Mouse (Mus musculus) olfactory bulb, adult 2 months (tissue): ENCODE measurements around the gene Gm14085. TPM values are rescaled to one million over a fixed set of nuclear protein-coding genes. Genes with fewer than 3 reads are reported as not detected.
"Not testable (repeated sequence)": the region's sequence is repeated elsewhere in the genome, so short reads cannot be mapped to it uniquely, and the experiment has no call there.

Experiments
- H3K27ac ChIP-seq: fragments of 200-500 bp; 2 replicates; pipeline ENCODE4 v1.5.1; 2012; ENCODE audit warnings: low read depth, low read length; ENCODE audit not compliant: insufficient read depth
- H3K4me1 ChIP-seq: fragments of 200-500 bp; 2 replicates; pipeline ENCODE4 v1.6.1; 2012; ENCODE audit warnings: low read length; ENCODE audit not compliant: control insufficient read depth, insufficient read depth
- H3K4me3 ChIP-seq: fragments of 200-500 bp; 2 replicates; pipeline ENCODE4 v1.5.1; 2012; ENCODE audit warnings: mild to moderate bottlenecking, low read depth, low read length, moderate library complexity; ENCODE audit not compliant: insufficient read depth
- CTCF ChIP-seq: fragments of 200-500 bp; IDR thresholded peaks from 2 replicates; pipeline ENCODE4 v1.5.1; 2012; ENCODE audit warnings: low read depth, mild to moderate bottlenecking, low read length, moderate library complexity; ENCODE audit not compliant: insufficient read depth
- POLR2A ChIP-seq: fragments of 200-500 bp; IDR thresholded peaks from 2 replicates; pipeline ENCODE4 v1.6.1; 2012; ENCODE audit warnings: mild to moderate bottlenecking, low read depth, low read length, moderate library complexity; ENCODE audit not compliant: insufficient read depth
- WGBS: fragments of 180-500 bp; shearing (Covaris S2); methylation state at CpG from one replicate; pipeline ENCODE4 v1.1.7; 2018; 5-methylcytosine and 5-hydroxymethylcytosine counted together
- polyA plus RNA-seq: library from polyadenylated mRNA; stranded (reverse); fragments of >200 nt; gene quantifications from 2 replicates; pipeline ENCODE4 v1.2.4, GENCODE M21; 2012; ENCODE audit warnings: low replicate concordance; ENCODE audit not compliant: missing spikeins, insufficient read depth, insufficient read length

The Gm14085 gene
- not detected in 2 replicates for polyA plus RNA-seq

GRCm38 (mm10) chr2:122484641-122485040 lies at the start of gene Gm14085:
Gene Gm14085 (plus strand): TSS chr2:122484941.
- Histone ChIP-seq H3K4me1 (no peaks in the 10 kb centered on the region), H3K4me3 (no peak within 1 kb of the TSS), H3K27ac (no peak within 1 kb of the TSS)
- TF ChIP-seq CTCF (no peak), POLR2A (no peak)
- 97% methylated on average over 1 of the region's 1 CpGs for WGBS

DNA sequence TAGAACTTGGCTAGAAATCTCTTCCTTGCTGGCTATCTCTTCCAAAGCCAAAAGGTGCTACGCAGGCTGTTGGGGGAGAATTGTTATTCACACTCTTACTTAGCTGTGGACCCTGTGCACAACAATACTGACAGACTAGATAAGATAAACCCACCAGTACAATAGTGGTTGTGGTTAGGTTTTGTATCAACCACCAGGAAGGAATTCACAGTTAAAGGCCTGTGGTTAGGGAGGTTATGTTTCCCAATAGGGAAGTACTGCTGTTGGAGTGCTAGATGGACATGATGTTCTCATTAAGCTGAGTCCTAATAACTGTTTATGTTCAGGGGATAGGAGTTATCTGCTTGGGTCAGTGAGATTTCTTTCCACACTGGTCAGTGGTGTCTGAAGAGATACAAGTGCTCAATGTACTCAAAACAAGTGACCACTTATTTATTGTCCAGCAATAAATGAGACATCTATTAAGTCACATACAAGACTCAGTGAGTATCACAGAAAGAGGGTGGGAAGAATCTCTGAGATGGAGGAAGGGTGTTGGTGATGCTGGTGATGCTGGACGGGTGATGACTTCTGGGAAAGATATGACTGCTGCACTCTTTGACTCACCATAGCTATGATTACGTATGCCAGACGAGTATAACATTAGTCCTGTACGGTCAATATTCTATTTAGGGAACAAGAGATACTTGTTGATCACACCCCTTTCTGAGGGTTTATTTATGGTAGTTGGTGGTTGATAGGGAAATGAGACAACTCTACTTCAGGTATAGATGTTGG lies 45.8 kb upstream of the Gm14085 start:
- not testable (repeated sequence) for H3K4me3 ChIP-seq, H3K4me1 ChIP-seq, H3K27ac ChIP-seq
- 93% methylated on average over 5 of the region's 5 CpGs for WGBS

DNA sequence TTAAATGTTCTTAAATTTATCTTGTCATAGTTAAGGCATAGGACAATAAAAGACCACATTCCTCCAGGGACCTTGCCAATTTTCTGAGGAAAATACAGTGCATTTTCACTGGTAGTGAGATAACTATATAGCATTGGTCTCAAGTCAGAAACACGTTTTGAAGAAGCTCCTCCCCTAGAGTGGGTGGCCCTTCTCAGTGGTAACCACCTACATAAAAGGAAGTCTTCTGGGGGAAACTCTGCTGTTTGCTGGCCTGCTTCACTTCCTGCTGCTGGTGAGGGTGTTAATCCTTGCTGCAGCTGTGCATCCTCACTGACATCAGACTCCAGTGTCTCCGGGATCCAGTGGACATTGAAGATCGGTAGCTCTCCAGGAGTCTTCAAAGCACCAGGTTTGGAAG lies 44.2 kb upstream of the Gm14085 start:
- not testable (repeated sequence) for H3K4me1 ChIP-seq, H3K4me3 ChIP-seq, H3K27ac ChIP-seq
- 40% methylated on average over 2 of the region's 3 CpGs for WGBS

DNA sequence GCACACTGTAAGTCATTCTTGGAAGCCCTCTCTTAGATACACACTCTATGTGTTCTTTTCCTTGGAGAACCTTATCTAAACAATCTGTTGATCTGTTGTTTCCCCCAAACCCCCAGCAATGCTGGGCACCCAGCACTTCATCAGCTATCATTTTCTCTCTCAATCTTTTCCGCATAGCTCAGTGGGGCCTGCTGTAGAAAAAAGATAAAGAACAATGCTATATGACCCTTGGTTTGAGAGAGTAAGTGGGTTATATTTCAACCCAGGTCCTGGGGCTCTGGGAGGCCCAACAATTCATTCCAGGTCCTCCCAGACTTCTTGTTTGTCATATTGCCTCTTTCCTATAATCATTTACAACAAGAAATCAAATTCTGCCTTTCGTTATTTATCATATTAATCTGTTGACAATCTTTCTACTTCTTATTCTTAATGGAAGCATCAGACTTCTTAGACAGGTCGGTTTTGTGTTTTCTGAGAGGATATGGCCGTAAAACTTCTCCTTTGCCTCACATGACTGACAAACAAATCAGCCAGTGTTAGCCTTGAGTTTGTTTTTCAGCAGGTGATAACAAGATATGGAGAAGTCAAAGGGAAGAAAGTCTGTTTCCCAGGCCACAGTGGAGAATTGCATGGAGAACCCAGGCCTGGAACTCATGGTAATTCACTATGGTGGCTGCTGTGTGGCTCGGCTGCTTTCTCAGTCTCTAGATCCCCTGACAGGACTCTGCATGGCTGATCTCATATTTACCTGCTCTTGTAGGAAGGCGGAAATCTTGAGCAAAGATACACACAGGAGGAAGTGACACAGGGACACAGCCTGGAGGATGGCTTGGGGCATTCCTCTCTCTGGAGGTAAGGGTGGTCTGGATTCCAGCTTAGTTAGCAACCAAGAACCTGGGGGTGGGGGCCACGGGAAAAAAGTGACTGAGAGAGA lies 43.5 kb upstream of the Gm14085 start:
- H3K4me3 ChIP-seq = no peak overlapping the region
- no peak overlapping the region for H3K27ac ChIP-seq
- H3K4me1 ChIP-seq = no peaks in the 10 kb centered on the region
- TF ChIP-seq POLR2A (no peak), CTCF (no peak)
- WGBS = 92% methylated on average over 7 of the region's 7 CpGs

DNA sequence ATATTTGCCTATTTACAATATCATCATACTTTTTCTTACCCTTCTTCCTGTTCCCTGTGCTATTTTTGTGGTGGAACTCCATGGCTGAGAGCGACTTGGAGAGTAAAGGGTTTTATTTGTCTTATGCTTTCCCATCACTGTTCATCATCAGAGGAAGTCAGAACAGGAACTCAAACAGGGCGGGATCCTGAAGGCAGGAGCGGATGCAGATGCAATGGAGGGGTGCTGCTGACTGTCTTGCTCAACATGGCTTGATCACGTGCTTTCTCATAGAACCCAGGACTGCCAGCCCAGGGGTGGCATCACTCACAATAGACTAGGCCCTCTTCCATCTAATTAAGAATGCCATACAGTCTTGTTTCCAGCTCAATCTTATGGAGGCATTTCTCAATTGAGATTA lies 34.4 kb upstream of the Gm14085 start:
- TF ChIP-seq POLR2A (no peak), CTCF (no peak)
- Histone ChIP-seq H3K4me1 (no peaks in the 10 kb centered on the region), H3K4me3 (no peak overlapping the region), H3K27ac (no peak overlapping the region)
- 85% methylated on average over 4 of the region's 4 CpGs for WGBS

DNA sequence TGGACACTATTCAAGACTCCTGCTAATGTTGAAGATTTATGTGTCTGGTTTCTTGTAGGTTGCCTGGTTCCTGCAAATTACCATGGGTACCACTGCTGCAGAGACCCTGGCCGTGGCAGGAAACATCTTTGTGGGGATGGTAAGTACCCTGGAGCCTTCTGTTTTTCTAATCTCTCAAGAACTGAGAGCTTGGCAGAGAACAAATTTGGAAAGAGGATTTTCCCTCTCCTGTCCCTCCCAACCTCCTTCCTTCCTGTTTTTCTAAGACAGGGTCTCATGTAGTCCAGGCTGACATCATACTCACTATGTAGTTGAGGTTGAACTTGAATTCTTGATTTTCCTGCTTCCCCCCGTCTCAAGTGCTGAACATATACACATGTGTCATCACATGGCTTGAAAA lies 32.3 kb upstream of the Gm14085 start:
- WGBS = 65% methylated on average over 2 of the region's 2 CpGs
- Histone ChIP-seq H3K4me3 (no peak overlapping the region), H3K4me1 (no peaks in the 10 kb centered on the region), H3K27ac (no peak overlapping the region)
- no peak for TF ChIP-seq CTCF
- TF ChIP-seq POLR2A = no peak

- 33% methylated on average over 11 of the region's 11 CpGs for WGBS
- Histone ChIP-seq H3K4me1 (peaks cover 11% of the 10 kb centered on the region), H3K27ac (no peak overlapping the region), H3K4me3 (peak overlapping the region; percentile 60)
- TF ChIP-seq POLR2A (no peak), CTCF (no peak)
These were observed 17.8 kb upstream of the Gm14085 start for GRCm38 (mm10) chr2:122466901-122467300.

- WGBS = under 1% methylated on average over 46 of the region's 46 CpGs
- TF ChIP-seq CTCF (peak; percentile 85), POLR2A (0 out of 2 replicates have a peak, but pooled peaks have one; percentile 21)
- no peak overlapping the region for H3K27ac ChIP-seq
- peaks cover 11% of the 10 kb centered on the region for H3K4me1 ChIP-seq
- peak overlapping the region; percentile 60 for H3K4me3 ChIP-seq
These were observed 17.3 kb upstream of the Gm14085 start for GRCm38 (mm10) chr2:122467351-122468013.

DNA sequence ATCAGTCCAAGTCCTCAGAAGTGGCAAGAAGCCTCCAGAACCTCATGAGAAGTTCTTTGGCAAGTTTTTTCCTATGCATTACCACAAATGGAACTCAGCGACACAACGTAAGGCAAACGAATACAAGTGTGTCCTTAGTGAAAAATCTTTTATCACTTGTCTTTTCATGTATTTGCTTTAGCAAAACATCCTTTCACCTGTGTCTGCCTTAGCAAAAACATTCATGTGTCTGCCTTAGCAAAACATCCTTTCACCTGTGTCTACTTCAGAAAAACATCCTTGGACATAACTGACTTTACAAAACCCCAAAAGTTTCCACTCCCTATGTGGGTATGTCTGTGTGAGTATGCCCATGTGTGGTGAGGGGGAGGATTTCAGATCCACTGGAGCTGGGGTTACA lies 15.5 kb upstream of the Gm14085 start:
- TF ChIP-seq POLR2A (no peak), CTCF (no peak)
- no peak overlapping the region for H3K4me3 ChIP-seq
- 94% methylated on average over 3 of the region's 3 CpGs for WGBS
- H3K27ac ChIP-seq = no peak overlapping the region
- H3K4me1 ChIP-seq = peaks cover 11% of the 10 kb centered on the region
